Mouse (Mus musculus): ENCODE measurements around the gene Sept4. TPM values are rescaled to one million over a fixed set of nuclear protein-coding genes. Genes with fewer than 3 reads are reported as not detected.

Gene Sept4
- polyA plus RNA-seq, 1 experiment: 1,033 TPM

DNA sequence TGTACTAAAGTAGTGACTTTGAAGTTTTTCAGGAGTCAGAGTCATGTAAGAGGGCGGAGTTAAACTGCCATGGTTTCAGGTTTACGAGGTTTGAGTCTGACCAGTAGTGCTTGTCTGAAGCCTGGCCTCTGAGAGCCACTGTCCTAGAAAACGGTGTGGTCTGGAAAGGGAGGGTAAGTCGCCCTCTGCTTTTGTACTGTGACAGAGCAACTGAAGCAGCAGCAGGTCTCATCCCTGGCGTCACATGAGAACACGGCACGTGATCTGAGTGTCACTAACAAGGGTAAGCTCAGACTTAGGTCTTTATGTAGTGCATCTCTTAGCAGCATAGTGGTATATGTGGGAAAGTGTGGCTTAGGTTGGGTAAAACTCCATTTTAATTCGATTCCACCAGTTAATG, 26.4 kb upstream of the Sept4 start:
- Histone ChIP-seq H3K4me1 (ENCODE audit: control insufficient read depth, insufficient read depth, low read length) (peaks cover 9% of the 10 kb centered on the region; the same call in 1 of the 2 replicates), H3K27ac (ENCODE audit: insufficient read depth, low read length) (no peak overlapping the region), H3K27me3 (ENCODE audit: control insufficient read depth, insufficient read depth, low read length) (no peaks in the 10 kb centered on the region), H3K4me3 (replicated peaks; ENCODE audit: insufficient read depth, low read depth, low read length) (no peak overlapping the region)
- WGBS: 59% methylated on average over 8 of the region's 8 CpGs
- no peak for DNase-seq
- TF ChIP-seq POLR2A (IDR thresholded peaks at IDR 0.05; ENCODE audit: borderline replicate concordance, insufficient read depth, low read length) (no peak), CTCF (IDR thresholded peaks at IDR 0.05; ENCODE audit: borderline replicate concordance, insufficient read depth, low read depth, low read length) (no peak)

DNA sequence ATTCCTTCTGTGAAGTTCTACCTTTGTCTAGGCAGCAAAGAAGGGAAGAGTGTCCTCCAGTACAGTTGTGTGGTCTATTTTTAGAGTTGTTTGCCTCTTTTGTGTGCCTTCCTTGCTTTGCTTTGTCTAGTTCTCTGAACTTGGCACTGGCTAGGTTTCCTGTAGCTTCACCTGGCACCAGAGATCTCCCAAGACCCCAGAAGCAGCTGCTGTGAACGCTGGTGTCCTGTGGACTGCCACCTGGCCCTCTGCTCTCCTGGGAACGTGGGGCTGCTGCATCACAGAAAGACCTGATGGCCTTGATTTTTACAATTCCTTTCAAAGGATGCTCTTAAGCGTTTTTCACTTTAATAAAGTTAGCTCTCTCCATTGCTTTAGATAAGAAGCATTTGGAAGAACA, 25.8 kb upstream of the Sept4 start:
- Histone ChIP-seq H3K27me3 (ENCODE audit: control insufficient read depth, insufficient read depth, low read length) (no peaks in the 10 kb centered on the region), H3K4me1 (ENCODE audit: control insufficient read depth, insufficient read depth, low read length) (peaks cover 9% of the 10 kb centered on the region; the same call in 1 of the 2 replicates), H3K4me3 (replicated peaks; ENCODE audit: insufficient read depth, low read depth, low read length) (no peak overlapping the region), H3K27ac (ENCODE audit: insufficient read depth, low read length) (no peak overlapping the region)
- WGBS: 4% methylated on average over 3 of the region's 3 CpGs
- DNase-seq: peak; percentile 48 to 64
- TF ChIP-seq POLR2A (IDR thresholded peaks at IDR 0.05; ENCODE audit: borderline replicate concordance, insufficient read depth, low read length) (no peak), CTCF (IDR thresholded peaks at IDR 0.05; ENCODE audit: borderline replicate concordance, insufficient read depth, low read depth, low read length) (no peak)

DNA sequence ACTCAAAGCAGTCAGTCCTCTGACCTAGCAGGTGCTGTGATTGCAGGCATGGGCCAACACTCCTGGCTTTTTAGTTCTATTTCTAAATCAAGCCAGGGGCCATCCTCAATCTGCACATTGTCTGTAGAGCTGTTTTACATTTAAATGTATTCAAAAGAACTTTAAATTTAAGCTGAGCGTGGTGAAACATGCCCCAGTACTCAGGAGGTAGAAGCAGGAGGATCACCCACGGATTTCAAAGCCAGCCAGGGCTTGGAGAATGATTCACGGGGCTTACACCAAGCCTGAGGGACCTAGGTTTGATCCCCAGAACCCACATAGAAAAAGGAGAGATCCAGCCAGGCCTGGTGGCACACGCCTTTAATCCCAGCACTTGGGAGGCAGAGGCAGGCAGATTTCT, 15.4 kb upstream of the Sept4 start:
- 84% methylated on average over 4 of the region's 4 CpGs for WGBS
- TF ChIP-seq POLR2A (IDR thresholded peaks at IDR 0.05; ENCODE audit: borderline replicate concordance, insufficient read depth, low read length): no peak
- TF ChIP-seq CTCF (IDR thresholded peaks at IDR 0.05; ENCODE audit: borderline replicate concordance, insufficient read depth, low read depth, low read length): no peak

DNA sequence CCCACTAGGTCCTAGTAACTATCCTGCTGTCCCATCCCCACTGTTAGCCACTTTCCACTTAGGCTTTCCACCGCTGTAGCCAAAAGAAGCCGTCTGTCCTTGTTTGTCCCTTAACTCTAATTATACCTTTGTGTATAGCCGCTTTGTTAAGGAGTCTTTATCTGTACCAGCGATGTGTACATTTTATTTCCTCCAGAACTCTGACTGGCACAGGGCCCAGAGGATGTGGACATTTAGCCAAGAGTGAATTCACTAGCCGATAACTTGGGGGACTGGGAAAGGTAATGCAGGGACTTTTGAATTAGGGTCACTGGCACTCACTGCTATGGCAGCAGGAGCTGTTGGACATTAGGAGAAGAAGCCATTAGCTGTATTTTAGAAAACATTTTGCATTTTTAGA, 14.3 kb upstream of the Sept4 start:
- Histone ChIP-seq H3K27me3 (ENCODE audit: control insufficient read depth, insufficient read depth, low read length) (no peaks in the 10 kb centered on the region), H3K4me3 (replicated peaks; ENCODE audit: insufficient read depth, low read depth, low read length) (no peak overlapping the region), H3K27ac (ENCODE audit: insufficient read depth, low read length) (no peak overlapping the region), H3K4me1 (ENCODE audit: control insufficient read depth, insufficient read depth, low read length) (no peaks in the 10 kb centered on the region)
- no peak for DNase-seq
- WGBS: 32% methylated on average over 5 of the region's 5 CpGs
- no peak for TF ChIP-seq CTCF (IDR thresholded peaks at IDR 0.05; ENCODE audit: borderline replicate concordance, insufficient read depth, low read depth, low read length)
- no peak for TF ChIP-seq POLR2A (IDR thresholded peaks at IDR 0.05; ENCODE audit: borderline replicate concordance, insufficient read depth, low read length)

More for the DNA sequence above, 15.4 kb upstream of the Sept4 start:
- no peak overlapping the region for H3K27ac ChIP-seq (ENCODE audit: insufficient read depth, low read length)
- no peaks in the 10 kb centered on the region for H3K4me1 ChIP-seq (ENCODE audit: control insufficient read depth, insufficient read depth, low read length)
- no peaks in the 10 kb centered on the region for H3K27me3 ChIP-seq (ENCODE audit: control insufficient read depth, insufficient read depth, low read length)
- H3K4me3 ChIP-seq (replicated peaks; ENCODE audit: insufficient read depth, low read depth, low read length): no peak overlapping the region
- DNase-seq: no peak

DNA sequence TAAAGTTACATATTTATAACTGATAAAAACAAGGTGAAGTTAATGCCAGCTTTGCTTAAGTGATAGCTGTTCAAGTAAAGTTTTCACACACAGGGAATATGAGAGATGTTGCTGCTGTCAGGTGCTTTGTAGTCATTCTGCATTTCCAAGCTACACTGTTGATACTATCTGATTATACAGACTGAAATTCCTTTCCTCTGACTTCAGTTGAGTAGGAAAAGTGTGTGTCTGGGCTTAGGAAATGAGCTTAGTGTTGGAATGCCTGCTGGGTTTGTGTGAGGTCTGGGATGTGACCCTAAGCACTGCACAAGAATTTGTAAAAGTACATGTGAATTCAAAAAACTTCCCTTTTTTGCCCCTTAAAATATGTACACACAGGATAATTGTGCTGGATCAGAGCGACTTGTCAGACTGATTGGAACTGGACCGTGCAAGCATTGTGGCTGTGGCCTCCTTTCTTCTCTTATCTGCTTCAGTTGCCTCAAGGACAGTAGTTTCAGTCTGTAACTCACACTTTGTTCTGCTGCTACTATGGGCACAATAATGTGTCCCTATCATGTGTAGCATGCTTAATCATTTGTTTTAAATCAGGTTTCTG, 13.5 kb upstream of the Sept4 start:
- no peak for DNase-seq
- Histone ChIP-seq H3K27ac (ENCODE audit: insufficient read depth, low read length) (no peak overlapping the region), H3K4me1 (ENCODE audit: control insufficient read depth, insufficient read depth, low read length) (no peaks in the 10 kb centered on the region), H3K27me3 (ENCODE audit: control insufficient read depth, insufficient read depth, low read length) (no peaks in the 10 kb centered on the region), H3K4me3 (replicated peaks; ENCODE audit: insufficient read depth, low read depth, low read length) (no peak overlapping the region)
- WGBS: 81% methylated on average over 2 of the region's 2 CpGs
- TF ChIP-seq CTCF (IDR thresholded peaks at IDR 0.05; ENCODE audit: borderline replicate concordance, insufficient read depth, low read depth, low read length) (no peak), POLR2A (IDR thresholded peaks at IDR 0.05; ENCODE audit: borderline replicate concordance, insufficient read depth, low read length) (no peak)

DNA sequence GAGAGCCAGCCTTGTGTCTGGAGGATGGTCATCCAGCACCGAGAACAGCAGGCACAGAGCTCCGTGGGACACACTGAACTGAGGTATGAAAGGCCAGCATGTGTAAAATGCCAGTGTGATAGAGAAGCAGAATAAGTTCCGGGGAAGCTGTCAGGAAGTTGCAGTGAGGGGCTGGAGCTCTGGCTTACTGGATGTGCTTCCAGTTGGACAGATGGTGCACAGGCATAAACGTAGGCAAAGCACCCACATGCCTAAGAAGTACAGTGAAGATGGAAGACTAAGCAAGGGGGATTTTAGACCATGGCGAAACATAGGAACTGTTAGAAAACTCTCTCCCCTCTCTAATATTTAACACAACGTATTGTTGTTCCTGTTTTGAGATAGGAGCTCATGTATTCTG, 7.5 kb upstream of the Sept4 start:
- no peak overlapping the region for H3K27ac ChIP-seq (ENCODE audit: insufficient read depth, low read length)
- no peak overlapping the region for H3K4me3 ChIP-seq (replicated peaks; ENCODE audit: insufficient read depth, low read depth, low read length)
- DNase-seq: no peak
- 53% methylated on average over 6 of the region's 6 CpGs for WGBS
- no peaks in the 10 kb centered on the region for H3K27me3 ChIP-seq (ENCODE audit: control insufficient read depth, insufficient read depth, low read length)
- no peaks in the 10 kb centered on the region for H3K4me1 ChIP-seq (ENCODE audit: control insufficient read depth, insufficient read depth, low read length)
- TF ChIP-seq POLR2A (IDR thresholded peaks at IDR 0.05; ENCODE audit: borderline replicate concordance, insufficient read depth, low read length): no peak
- TF ChIP-seq CTCF (IDR thresholded peaks at IDR 0.05; ENCODE audit: borderline replicate concordance, insufficient read depth, low read depth, low read length): no peak

DNA sequence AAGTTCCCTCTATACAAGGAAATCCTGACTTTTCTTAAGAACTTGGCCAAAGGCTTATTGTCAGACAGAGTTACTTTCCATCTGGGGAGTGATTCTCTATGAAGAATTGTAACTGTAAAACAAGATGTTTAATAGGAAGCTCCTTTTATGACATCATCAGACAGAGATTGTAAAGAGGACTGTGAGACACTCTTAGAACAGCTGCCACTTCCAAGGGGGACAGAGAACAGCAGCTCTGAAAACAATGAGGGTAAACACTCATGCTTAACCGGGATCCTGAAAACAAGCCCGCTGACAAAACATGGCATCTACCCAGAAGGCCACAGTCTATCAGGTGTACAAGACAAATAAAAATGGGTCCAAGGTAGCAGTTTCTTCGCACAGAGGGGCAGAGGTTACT, 2.2 kb upstream of the Sept4 start, which contains the start of gene Gm11492:
TSS of gene Gm11492 (plus strand) at position 153 of the 400 bp plus-strand sequence.
- TF ChIP-seq POLR2A (IDR thresholded peaks at IDR 0.05; ENCODE audit: borderline replicate concordance, insufficient read depth, low read length) (no peak), CTCF (IDR thresholded peaks at IDR 0.05; ENCODE audit: borderline replicate concordance, insufficient read depth, low read depth, low read length) (no peak)
- Histone ChIP-seq H3K27ac (ENCODE audit: insufficient read depth, low read length) (no peak within 1 kb of the TSS), H3K4me1 (ENCODE audit: control insufficient read depth, insufficient read depth, low read length) (no peaks in the 10 kb centered on the region), H3K27me3 (ENCODE audit: control insufficient read depth, insufficient read depth, low read length) (no peaks in the 10 kb centered on the region), H3K4me3 (replicated peaks; ENCODE audit: insufficient read depth, low read depth, low read length) (no peak within 1 kb of the TSS)
- 82% methylated on average over 3 of the region's 3 CpGs for WGBS
- DNase-seq: no peak

DNA sequence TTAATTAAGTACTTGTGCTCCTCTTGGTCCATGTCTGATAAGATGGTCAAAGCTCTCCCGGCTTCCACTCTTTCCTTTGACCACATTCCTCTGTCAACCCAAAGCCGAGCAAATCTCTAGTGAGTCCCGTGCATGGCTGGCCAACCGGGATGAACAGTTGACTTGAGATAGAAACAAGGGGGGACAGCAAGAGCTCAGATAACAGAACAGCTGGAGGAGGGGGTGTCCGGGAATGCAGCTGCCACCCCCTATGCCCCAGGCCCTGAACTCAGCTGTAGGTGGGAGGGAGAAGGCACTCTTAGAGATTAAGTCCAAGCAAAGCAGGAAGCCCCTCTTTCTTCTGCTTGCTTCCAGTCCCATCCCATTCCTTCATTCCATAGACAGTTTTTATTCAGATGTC, 2.0 kb downstream of the Sept4 start:
- no peak for DNase-seq
- H3K4me1 ChIP-seq (ENCODE audit: control insufficient read depth, insufficient read depth, low read length): no peaks in the 10 kb centered on the region
- no peak for TF ChIP-seq CTCF (IDR thresholded peaks at IDR 0.05; ENCODE audit: borderline replicate concordance, insufficient read depth, low read depth, low read length)
- TF ChIP-seq POLR2A (IDR thresholded peaks at IDR 0.05; ENCODE audit: borderline replicate concordance, insufficient read depth, low read length): no peak
- no peaks in the 10 kb centered on the region for H3K27me3 ChIP-seq (ENCODE audit: control insufficient read depth, insufficient read depth, low read length)
- WGBS: 57% methylated on average over 5 of the region's 5 CpGs
- H3K27ac ChIP-seq (ENCODE audit: insufficient read depth, low read length): no peak overlapping the region
- H3K4me3 ChIP-seq (replicated peaks; ENCODE audit: insufficient read depth, low read depth, low read length): no peak overlapping the region
